Mouse (Mus musculus) embryo, embryonic 9.5 days (tissue): ENCODE results near the gene Myrfl.

Experiments used
- DNase-seq: peaks from one replicate; pipeline ENCODE4 v3.0.0-alpha.2; 2017; ENCODE audit errors: extremely low spot score

The Myrfl gene

GRCm38 (mm10) chr10:116827306-116827705 lies 69.4 kb downstream of the Myrfl start:
- DNase-seq = no peak

GRCm38 (mm10) chr10:116815311-116816060 lies 81.2 kb downstream of the Myrfl start:
- no peak for DNase-seq

- no peak for DNase-seq
Measured at GRCm38 (mm10) chr10:116813150-116813549, 83.6 kb downstream of the Myrfl start.

GRCm38 (mm10) chr10:116810738-116811137 lies 86.0 kb downstream of the Myrfl start:
- no peak for DNase-seq

GRCm38 (mm10) chr10:116809383-116809782 lies 87.3 kb downstream of the Myrfl start:
- DNase-seq = no peak

- no peak for DNase-seq
Measured at GRCm38 (mm10) chr10:116808556-116809353, 88.0 kb downstream of the Myrfl start.

- no peak for DNase-seq
Measured at GRCm38 (mm10) chr10:116802178-116802794, 94.4 kb downstream of the Myrfl start.

GRCm38 (mm10) chr10:116801281-116801680 lies 95.4 kb downstream of the Myrfl start:
- no peak for DNase-seq

GRCm38 (mm10) chr10:116796066-116796465 lies 100.7 kb downstream of the Myrfl start:
- DNase-seq = no peak

GRCm38 (mm10) chr10:116789096-116789495 lies 107.6 kb downstream of the Myrfl start:
- DNase-seq = no peak

GRCm38 (mm10) chr10:116788431-116788830 lies 108.3 kb downstream of the Myrfl start:
- no peak for DNase-seq

GRCm38 (mm10) chr10:116784098-116784497 lies 112.6 kb downstream of the Myrfl start:
- DNase-seq = no peak

- DNase-seq = no peak
Measured at GRCm38 (mm10) chr10:116783020-116783419, 113.7 kb downstream of the Myrfl start.

- DNase-seq = no peak
Measured at GRCm38 (mm10) chr10:116777947-116778346, 118.8 kb downstream of the Myrfl start.

- no peak for DNase-seq
Measured at GRCm38 (mm10) chr10:116776846-116777245, 119.9 kb downstream of the Myrfl start.

- DNase-seq = no peak
Measured at GRCm38 (mm10) chr10:116773846-116774750, 122.6 kb downstream of the Myrfl start.

GRCm38 (mm10) chr10:116771215-116771935 lies 125.3 kb downstream of the Myrfl start:
- no peak for DNase-seq

GRCm38 (mm10) chr10:116768642-116769041 lies 128.1 kb downstream of the Myrfl start:
- no peak for DNase-seq

GRCm38 (mm10) chr10:116766525-116766924 lies 130.2 kb downstream of the Myrfl start:
- DNase-seq = no peak

- DNase-seq = no peak
Measured at GRCm38 (mm10) chr10:116761476-116762068, 135.1 kb downstream of the Myrfl start.
